Mouse (Mus musculus) liver, adult (tissue): Measurements from ENCODE around the gene Krt222.

Experiments
- GATA4 ChIP-seq: IDR thresholded peaks from 2 replicates; pipeline ENCODE4 v1.6.1; 2014; ENCODE audit warnings: mild to moderate bottlenecking, low read length; ENCODE audit not compliant: insufficient replicate concordance

Gene Krt222

DNA sequence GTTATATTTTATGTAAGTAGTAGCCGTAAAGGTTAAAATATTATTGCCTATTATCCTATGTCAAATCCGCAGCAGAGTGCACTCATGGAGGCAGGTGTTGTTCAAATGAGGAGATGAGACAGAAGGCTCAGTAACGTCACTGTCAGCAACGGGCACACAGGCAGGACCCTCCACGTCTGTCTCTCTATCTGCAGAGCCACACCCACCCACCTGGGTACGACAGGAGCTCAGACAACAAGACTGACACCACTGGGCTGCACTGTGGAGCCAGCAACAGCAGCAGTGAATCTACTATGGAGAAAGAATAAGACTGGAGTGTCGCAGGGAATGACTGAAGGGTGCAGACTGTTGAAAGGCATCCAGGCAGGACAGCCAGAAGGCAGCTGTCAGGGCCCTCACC, 31.2 kb downstream of the Krt222 start:
- TF ChIP-seq GATA4, result no peak

DNA sequence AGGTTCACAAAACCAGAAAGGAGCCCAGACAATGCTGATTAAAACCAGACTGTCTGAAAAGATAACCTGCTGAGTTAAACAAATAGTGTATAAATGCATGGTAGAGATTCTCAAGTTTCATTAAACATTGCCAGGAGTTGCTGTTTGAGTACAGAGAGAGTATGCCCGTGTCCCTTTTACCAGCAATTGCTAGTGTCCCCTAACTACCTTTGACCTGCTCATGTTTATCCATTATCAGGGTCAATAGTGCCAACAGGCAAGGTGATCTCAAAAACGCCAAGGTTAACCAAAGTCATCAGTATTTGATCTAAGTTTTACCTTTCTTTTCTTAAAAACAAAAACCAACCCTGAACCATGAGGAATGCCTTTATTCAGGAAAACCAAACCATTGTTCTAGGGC, 31.9 kb downstream of the Krt222 start:
- TF ChIP-seq GATA4, result no peak

DNA sequence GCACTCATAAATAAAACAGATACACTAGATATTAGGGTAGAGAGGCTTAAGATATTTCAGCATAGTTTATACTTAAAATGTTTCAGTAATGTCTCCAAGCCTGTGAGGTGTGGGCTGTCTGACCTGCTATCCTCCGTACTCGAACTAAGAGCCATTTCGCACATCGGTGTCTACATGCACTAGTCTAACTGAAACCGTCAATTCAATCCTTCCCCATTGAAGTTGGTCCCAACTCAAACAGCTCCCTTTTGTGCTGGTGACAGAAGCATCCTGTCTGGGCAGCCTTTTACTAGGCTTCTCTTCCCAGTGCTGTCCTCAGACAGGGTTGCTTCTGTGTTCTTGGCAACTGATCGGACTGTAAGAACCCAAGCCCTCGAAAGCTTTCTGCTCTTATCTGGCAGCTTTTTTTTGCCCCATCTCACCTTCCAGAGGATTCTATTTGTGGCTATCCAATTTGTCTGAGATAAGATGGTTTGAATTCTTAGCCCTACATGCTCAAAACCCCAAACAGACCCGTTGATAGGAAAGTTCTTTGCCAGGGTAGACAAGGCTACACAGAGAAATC, 35.7 kb downstream of the Krt222 start:
- TF ChIP-seq GATA4, result no peak

DNA sequence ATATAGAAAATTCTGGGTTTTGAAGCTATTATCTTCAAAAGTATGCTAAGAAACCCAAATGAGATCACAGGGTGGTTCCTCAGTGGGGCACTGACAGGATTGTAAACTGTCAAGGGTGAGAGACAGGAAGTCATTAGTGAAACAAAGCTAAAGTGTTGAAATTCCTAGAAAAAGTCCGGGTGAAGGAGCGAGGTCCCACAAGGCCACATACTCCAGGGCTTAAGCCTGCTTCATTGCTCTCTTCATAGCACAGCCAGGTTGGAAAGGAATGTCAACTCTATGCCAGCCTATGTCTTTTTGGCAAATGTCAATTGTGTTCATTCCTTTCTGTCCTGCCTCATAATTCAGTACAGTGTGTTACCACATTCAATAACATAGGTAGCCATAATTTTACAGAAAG, 36.4 kb downstream of the Krt222 start:
- TF ChIP-seq GATA4, result no peak

DNA sequence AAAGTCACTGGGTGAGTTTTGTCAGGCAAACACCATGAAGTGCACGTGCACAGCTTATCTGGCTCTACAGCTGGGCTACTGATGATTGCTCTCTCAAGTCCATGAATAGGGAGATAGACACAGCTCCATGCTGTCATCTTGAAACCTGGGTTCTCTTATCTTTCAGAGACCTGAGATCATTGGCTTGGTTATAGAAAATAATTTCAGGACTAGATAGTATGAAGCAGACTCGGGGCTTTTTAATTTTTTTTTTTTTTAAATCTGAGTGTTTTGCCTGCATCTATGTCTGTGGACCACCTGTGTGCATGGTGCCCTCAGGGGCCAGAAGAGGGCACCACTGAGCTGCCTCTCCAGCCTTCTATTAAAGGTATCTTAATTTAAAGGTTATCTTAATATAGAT, 36.9 kb downstream of the Krt222 start:
- no peak for TF ChIP-seq GATA4

DNA sequence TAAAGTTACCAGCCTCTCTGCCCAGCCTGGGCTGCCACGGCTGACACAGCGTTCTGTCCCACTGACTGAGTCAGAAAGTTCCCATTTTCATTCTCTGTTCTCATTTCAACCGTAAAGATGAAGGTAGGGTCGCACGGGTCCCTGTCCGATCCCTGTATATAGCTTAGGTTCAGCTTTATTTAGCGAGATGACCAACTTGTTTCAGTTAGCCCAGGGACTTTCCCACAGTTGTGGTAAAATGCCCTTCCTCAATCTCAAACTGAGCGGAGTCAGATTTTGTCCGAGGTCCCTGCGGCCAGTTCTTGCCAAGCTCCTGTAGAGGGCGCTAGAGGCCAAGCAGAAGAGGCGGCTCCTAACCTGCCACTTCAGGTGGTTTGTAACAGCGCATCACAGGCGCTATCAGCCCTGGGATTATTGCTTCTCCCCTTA, 54.7 kb downstream of the Krt222 start:
- TF ChIP-seq GATA4, result no peak

DNA sequence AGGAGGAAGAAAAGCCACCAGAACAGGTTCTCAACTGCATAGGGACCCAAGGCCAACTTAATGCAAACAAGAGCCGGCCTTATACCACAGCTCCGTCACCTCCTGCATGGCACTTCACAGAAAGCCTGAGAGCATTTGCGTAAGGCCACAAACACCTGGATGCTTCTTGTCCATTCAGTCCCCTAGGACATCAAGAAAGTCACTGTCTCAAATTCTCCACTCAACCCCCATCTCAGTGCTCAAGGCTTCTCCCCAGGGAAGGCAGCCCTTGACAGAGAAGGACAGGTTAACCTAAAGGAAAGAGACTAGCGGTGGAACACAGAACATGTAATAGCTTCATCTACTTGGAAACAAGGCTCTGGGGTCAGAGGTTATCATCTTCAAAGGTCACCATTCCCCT, 56.5 kb downstream of the Krt222 start:
- TF ChIP-seq GATA4, result no peak

DNA sequence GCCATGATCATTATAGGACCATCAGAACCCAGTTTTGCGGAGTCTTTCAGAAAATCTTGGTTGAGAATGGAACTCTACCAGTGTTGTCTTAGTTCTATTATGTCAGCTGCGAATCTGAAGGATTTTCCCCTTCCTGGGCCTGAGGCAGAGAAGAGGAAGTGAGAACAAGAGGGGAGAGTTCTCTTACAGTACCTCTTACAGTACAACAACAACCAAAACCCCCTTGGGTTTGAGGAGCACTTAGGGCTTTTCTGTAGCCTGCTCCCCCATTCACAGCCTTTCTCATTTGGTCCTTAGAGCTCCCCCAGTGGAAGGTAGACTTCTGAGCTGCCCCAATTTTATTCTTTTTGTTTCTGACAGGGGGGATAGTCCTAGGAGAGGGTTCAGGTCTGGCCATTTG, 57.0 kb downstream of the Krt222 start:
- TF ChIP-seq GATA4, result no peak
